Mouse (Mus musculus) ES-Bruce4 (cell line): Measurements from ENCODE around the gene Rev1. TPM values are rescaled to one million over a fixed set of nuclear protein-coding genes. Genes with fewer than 3 reads are reported as not detected.

ENCODE experiments used
- H3K27ac ChIP-seq: 2 replicates; pipeline ENCODE4 v1.5.1; 2012; ENCODE audit warnings: low read length, inconsistent platforms; ENCODE audit not compliant: insufficient read depth
- H3K27me3 ChIP-seq: 2 replicates; pipeline ENCODE4 v1.6.1; 2012; ENCODE audit warnings: mild to moderate bottlenecking, low read length, inconsistent platforms; ENCODE audit not compliant: control insufficient read depth, poor library complexity, insufficient read depth, severe bottlenecking
- H3K36me3 ChIP-seq: 2 replicates; pipeline ENCODE4 v1.6.1; 2012; ENCODE audit warnings: inconsistent platforms, mild to moderate bottlenecking, low read length, moderate library complexity; ENCODE audit not compliant: control insufficient read depth, poor library complexity, insufficient read depth, severe bottlenecking
- H3K4me1 ChIP-seq: one replicate; pipeline ENCODE4 v1.8.1; 2011; ENCODE audit warnings: low read length; ENCODE audit not compliant: control insufficient read depth, insufficient read depth
- H3K4me3 ChIP-seq: 2 replicates; pipeline ENCODE4 v1.5.1; 2011; ENCODE audit warnings: low read depth, mild to moderate bottlenecking, low read length
- H3K9ac ChIP-seq: 2 replicates; pipeline ENCODE4 v1.6.1; 2012; ENCODE audit warnings: low read depth, mild to moderate bottlenecking, inconsistent platforms; ENCODE audit not compliant: poor library complexity, severe bottlenecking
- H3K9me3 ChIP-seq: replicated peaks from 2 replicates; pipeline ENCODE4 v1.6.1; 2012; ENCODE audit warnings: mild to moderate bottlenecking, low read length, inconsistent platforms; ENCODE audit not compliant: control insufficient read depth, poor library complexity, insufficient read depth, severe bottlenecking
- CTCF ChIP-seq: IDR thresholded peaks from one replicate; pipeline ENCODE4 v1.8.1; 2011; ENCODE audit warnings: low read depth, low read length
- EP300 ChIP-seq: IDR thresholded peaks from 2 replicates; pipeline ENCODE4 v1.6.1; 2011; ENCODE audit warnings: low read depth, low read length; ENCODE audit not compliant: insufficient read depth
- POLR2A ChIP-seq: IDR thresholded peaks from one replicate; pipeline ENCODE4 v1.8.1; 2011; ENCODE audit warnings: low read length; ENCODE audit not compliant: insufficient read depth
- polyA plus RNA-seq: library from polyadenylated mRNA; stranded (reverse); fragments of >200 nt; gene quantifications from 2 replicates; pipeline ENCODE4 v1.2.4, GENCODE M21; 2011; ENCODE audit warnings: low read depth; ENCODE audit not compliant: missing spikeins, insufficient read depth, insufficient read length

Rev1 gene
- polyA plus RNA-seq, 1 experiment, result 113 TPM

GRCm38 (mm10) chr1:38035521-38035920, 94.1 kb downstream of the Rev1 start:
- H3K27ac ChIP-seq, result no peak overlapping the region
- H3K27me3 ChIP-seq, result no peaks in the 10 kb centered on the region
- no peak overlapping the region for H3K4me3 ChIP-seq
- no peaks in the 10 kb centered on the region for H3K9me3 ChIP-seq
- no peaks in the 10 kb centered on the region for H3K4me1 ChIP-seq
- H3K9ac ChIP-seq, result no peak overlapping the region
- TF ChIP-seq CTCF (no peak), POLR2A (no peak), EP300 (no peak)
- peaks cover 46% of the 10 kb centered on the region for H3K36me3 ChIP-seq

DNA sequence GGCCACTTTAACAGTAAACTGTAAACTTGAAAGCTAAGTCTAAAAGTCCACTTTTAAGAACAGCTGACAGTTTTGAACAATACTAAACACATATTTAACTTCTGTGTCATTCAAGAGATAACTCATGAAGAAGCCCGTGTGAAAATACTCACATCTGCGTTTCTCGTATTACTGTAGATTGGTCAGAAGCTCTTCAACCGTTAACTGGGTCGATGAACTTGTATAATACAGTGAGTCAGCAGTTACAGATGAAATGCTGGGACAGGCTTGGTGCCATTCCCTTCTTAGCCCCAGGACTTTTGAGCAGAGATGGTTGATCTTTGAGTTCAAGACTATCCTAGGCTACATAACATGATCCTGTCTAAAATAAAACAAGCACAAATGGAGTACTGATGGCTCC, 98.2 kb downstream of the Rev1 start:
- Histone ChIP-seq H3K4me3 (no peak overlapping the region), H3K27me3 (no peaks in the 10 kb centered on the region), H3K27ac (no peak overlapping the region), H3K4me1 (no peaks in the 10 kb centered on the region), H3K9ac (no peak overlapping the region), H3K36me3 (peaks cover 19% of the 10 kb centered on the region), H3K9me3 (no peaks in the 10 kb centered on the region)
- TF ChIP-seq POLR2A (no peak), EP300 (no peak), CTCF (no peak)

DNA sequence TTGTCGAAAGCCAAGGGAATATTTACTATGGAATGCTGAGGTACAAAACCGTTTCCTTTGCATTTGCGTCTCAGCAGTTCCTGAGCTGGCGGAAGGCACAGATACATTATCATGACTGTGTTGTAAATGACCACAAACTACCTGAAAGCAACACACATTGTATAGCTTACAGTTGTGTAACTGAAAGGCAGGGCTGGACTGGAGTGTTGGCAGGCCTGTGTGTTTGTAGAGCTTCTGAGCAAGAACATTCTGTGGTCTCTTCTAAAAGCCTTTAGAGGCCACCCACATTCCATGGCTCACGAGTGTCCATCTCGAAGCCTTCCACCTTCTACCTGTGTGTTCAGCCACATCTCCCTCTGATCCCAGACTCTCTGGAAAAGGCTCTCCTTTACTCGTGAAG, 102.3 kb downstream of the Rev1 start:
- Histone ChIP-seq H3K27me3 (no peaks in the 10 kb centered on the region), H3K36me3 (peaks cover 19% of the 10 kb centered on the region), H3K4me1 (no peaks in the 10 kb centered on the region), H3K27ac (no peak overlapping the region), H3K4me3 (no peak overlapping the region), H3K9ac (no peak overlapping the region), H3K9me3 (no peaks in the 10 kb centered on the region)
- TF ChIP-seq EP300, result no peak
- TF ChIP-seq CTCF, result no peak
- TF ChIP-seq POLR2A, result no peak

DNA sequence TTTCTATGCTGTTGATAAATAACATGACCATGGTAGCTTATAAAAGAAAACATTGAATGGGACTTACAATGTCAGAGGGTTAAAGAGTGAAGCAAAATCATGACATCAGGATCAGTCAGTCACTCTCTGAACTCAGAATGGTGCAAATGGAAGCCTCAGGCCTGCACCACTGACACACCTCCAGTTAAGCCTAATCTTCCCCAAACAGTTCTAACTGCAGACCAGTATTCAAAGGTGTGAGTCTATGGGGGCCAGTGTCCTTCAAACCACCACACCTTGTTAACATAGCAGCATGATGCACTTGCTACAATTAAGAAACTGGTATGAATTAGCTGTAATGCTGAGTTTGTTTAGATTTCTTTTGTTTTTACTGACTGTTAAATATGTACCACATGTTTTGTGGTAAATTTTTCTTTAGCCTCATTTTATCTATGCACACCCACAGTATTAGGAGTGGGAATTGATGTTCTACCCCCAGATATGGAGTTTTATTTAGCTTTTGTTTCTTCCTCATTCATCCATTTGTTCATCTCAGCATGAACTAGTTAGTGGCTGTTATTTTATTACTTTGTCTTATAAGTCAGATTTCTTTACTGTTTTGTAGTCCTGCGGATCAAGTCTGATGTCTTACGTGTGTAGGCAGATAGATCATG, 114.9 kb downstream of the Rev1 start:
- H3K27ac ChIP-seq, result no peak overlapping the region
- no peak for TF ChIP-seq CTCF
- no peaks in the 10 kb centered on the region for H3K9me3 ChIP-seq
- H3K36me3 ChIP-seq, result peaks cover 18% of the 10 kb centered on the region
- H3K4me3 ChIP-seq, result no peak overlapping the region
- no peak overlapping the region for H3K9ac ChIP-seq
- no peaks in the 10 kb centered on the region for H3K4me1 ChIP-seq
- no peaks in the 10 kb centered on the region for H3K27me3 ChIP-seq

DNA sequence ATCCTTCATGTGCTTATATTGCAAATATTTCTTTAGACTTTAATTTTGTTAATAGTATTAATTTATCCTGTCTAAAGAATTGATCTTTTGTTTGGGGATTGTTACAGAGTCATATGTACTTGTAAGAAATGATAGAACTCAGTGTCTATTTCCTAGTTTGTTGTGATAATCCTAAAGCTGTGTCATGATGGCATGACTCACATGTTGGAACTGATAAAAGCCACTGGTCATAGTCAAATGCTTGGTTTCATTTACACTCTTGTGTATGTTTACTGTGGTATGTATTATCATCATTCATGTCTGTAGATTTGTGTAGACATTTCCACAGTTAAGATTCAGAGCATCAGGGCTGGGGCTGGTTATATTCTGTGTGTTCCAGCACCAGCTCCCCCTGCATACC, 117.1 kb downstream of the Rev1 start:
- TF ChIP-seq POLR2A (no peak), EP300 (no peak), CTCF (no peak)
- no peaks in the 10 kb centered on the region for H3K27me3 ChIP-seq

GRCm38 (mm10) chr1:38012104-38012503, 117.5 kb downstream of the Rev1 start:
- Histone ChIP-seq H3K4me3 (no peak overlapping the region), H3K9ac (no peak overlapping the region), H3K9me3 (no peaks in the 10 kb centered on the region), H3K27me3 (no peaks in the 10 kb centered on the region), H3K4me1 (no peaks in the 10 kb centered on the region), H3K36me3 (no peaks in the 10 kb centered on the region), H3K27ac (no peak overlapping the region)
- TF ChIP-seq CTCF (no peak), POLR2A (no peak), EP300 (no peak)

More for the DNA sequence above, 117.1 kb downstream of the Rev1 start:
- Histone ChIP-seq H3K4me3 (no peak overlapping the region), H3K27ac (no peak overlapping the region), H3K9ac (no peak overlapping the region), H3K4me1 (no peaks in the 10 kb centered on the region), H3K9me3 (no peaks in the 10 kb centered on the region), H3K36me3 (no peaks in the 10 kb centered on the region; the same call in 1 of the 2 replicates)
